Mouse (Mus musculus): ENCODE measurements around the gene Ninj2.

DNA sequence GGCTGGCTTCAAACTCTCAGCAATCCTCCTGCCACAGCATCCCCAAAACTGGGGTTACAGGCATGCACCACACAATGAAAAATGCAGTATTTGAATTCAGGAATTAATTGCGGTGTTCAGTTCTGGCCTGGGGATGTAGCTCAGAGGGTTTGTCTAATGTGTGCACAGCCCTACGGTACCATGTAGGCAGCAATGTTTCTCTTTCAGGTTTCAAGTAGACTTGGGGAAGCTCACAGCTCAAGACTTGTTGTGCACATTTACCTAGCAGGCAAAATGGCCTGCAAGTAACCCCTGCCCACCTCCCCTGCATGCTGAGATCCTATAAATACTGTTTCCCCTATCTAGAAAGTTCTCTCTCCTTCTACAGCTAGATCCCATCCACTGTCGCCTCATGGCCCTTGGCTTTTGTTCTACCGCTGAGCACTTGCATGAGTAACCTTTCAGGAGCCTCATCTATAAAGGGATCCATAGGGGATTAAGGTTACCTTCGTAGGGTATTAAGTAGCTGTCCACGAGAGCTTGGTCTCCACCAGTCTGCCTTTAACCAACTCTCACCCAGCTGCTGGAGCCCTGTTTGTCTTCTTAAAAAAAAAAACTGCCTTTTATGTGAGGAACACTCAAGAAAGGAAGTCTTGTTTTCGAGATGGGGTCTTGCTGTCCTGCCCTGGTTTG, 17.7 kb downstream of the Ninj2 start:
- TF ChIP-seq CTCF (IDR thresholded peaks at IDR 0.05; ENCODE audit: low read depth, low read length) = no peak
- no peak for TF ChIP-seq POLR2A (IDR thresholded peaks at IDR 0.05; ENCODE audit: borderline replicate concordance, low read depth, low read length)
